Mouse (Mus musculus) myocyte (in vitro differentiated cells): ENCODE results near the gene Tmem220. TPM values are rescaled to one million over a fixed set of nuclear protein-coding genes. Genes with fewer than 3 reads are reported as not detected.

Experiments
- H3K27me3 ChIP-seq: one replicate; pipeline ENCODE4 v1.6.1; 2011; ENCODE audit not compliant: control insufficient read depth, insufficient read depth, insufficient read length
- H3K36me3 ChIP-seq: one replicate; pipeline ENCODE4 v1.6.1; 2011; ENCODE audit not compliant: control insufficient read depth, insufficient read depth
- H3K4me2 ChIP-seq: one replicate; pipeline ENCODE4 v1.6.1; 2011; ENCODE audit warnings: low read depth, control low read depth
- H3K4me3 ChIP-seq: one replicate; pipeline ENCODE4 v1.5.1; 2011; ENCODE audit warnings: mild to moderate bottlenecking, control low read depth, moderate library complexity
- H3K79me2 ChIP-seq: one replicate; pipeline ENCODE4 v1.6.1; 2011; ENCODE audit not compliant: control insufficient read depth, insufficient read depth
- H3ac ChIP-seq: one replicate; pipeline ENCODE4 v1.6.1; 2011; ENCODE audit not compliant: control insufficient read depth, insufficient read length
- CEBPB ChIP-seq: IDR thresholded peaks from 2 replicates; pipeline ENCODE4 v1.6.1; 2011; ENCODE audit warnings: mild to moderate bottlenecking, moderate library complexity; ENCODE audit not compliant: poor library complexity, insufficient read depth, severe bottlenecking
- E2F4 ChIP-seq: IDR thresholded peaks from one replicate; pipeline ENCODE4 v1.6.1; 2011; ENCODE audit warnings: mild to moderate bottlenecking, control low read depth, moderate library complexity; ENCODE audit not compliant: insufficient read depth
- MAX ChIP-seq: IDR thresholded peaks from one replicate; pipeline ENCODE4 v1.6.1; 2011; ENCODE audit warnings: low read depth, mild to moderate bottlenecking, control low read depth
- MYOD1 ChIP-seq, 3 experiments: IDR thresholded peaks; one replicate each; pipeline ENCODE4 v1.6.1; 2011; ENCODE audit warnings: control low read depth in 2 of 3, low read depth in 2 of 3, mild to moderate bottlenecking in 2 of 3, moderate library complexity in 1 of 3; ENCODE audit not compliant: insufficient read length in 2 of 3, control insufficient read depth in 1 of 3
- MYOG ChIP-seq, 3 experiments: IDR thresholded peaks; one replicate each; pipeline ENCODE4 v1.6.1; 2011; ENCODE audit warnings: control low read depth in 2 of 3, low read depth in 2 of 3, mild to moderate bottlenecking in 2 of 3; ENCODE audit not compliant: insufficient read length in 2 of 3, control insufficient read depth in 1 of 3, insufficient read depth in 1 of 3
- POLR2A ChIP-seq: IDR thresholded peaks from one replicate; pipeline ENCODE4 v1.6.1; 2011; ENCODE audit warnings: low read depth, mild to moderate bottlenecking, control low read depth, moderate library complexity; ENCODE audit not compliant: insufficient read length
- POLR2AphosphoS2 ChIP-seq: IDR thresholded peaks from one replicate; pipeline ENCODE4 v1.6.1; 2011; ENCODE audit warnings: low read depth, control low read depth; ENCODE audit not compliant: insufficient read length
- REST ChIP-seq: IDR thresholded peaks from one replicate; pipeline ENCODE4 v1.6.1; 2011; ENCODE audit warnings: mild to moderate bottlenecking, control low read depth, moderate library complexity; ENCODE audit not compliant: insufficient read depth, insufficient read length
- SRF ChIP-seq: IDR thresholded peaks from one replicate; pipeline ENCODE4 v1.6.1; 2011; ENCODE audit warnings: low read depth; ENCODE audit not compliant: control insufficient read depth, insufficient read length
- TCF12 ChIP-seq: IDR thresholded peaks from one replicate; pipeline ENCODE4 v1.6.1; 2011; ENCODE audit warnings: mild to moderate bottlenecking, control low read depth; ENCODE audit not compliant: poor library complexity, insufficient read depth, severe bottlenecking
- TCF3 ChIP-seq: IDR thresholded peaks from one replicate; pipeline ENCODE4 v1.6.1; 2011; ENCODE audit warnings: low read depth, control low read depth; ENCODE audit not compliant: insufficient read length
- USF1 ChIP-seq: IDR thresholded peaks from one replicate; pipeline ENCODE4 v1.6.1; 2011; ENCODE audit warnings: low read depth, mild to moderate bottlenecking, control low read depth, moderate library complexity
- polyA plus RNA-seq: library from polyadenylated mRNA; unstranded; fragments of >200 nt; fragmentation: generic; extraction: Trizol; gene quantifications from one replicate; pipeline ENCODE4 v1.2.1, GENCODE M21; 2012; ENCODE audit warnings: missing spikeins

The Tmem220 gene
- polyA plus RNA-seq, 1 experiment: 0.70 TPM

- Histone ChIP-seq H3K27me3 (no peaks in the 10 kb centered on the region), H3K36me3 (no peaks in the 10 kb centered on the region), H3ac (no peak overlapping the region), H3K4me3 (peak overlapping the region; percentile 39), H3K79me2 (no peaks in the 10 kb centered on the region), H3K4me2 (peak overlapping the region; percentile 99)
- TF ChIP-seq POLR2A: no peak
- TF ChIP-seq POLR2AphosphoS2: no peak
- no peak for TF ChIP-seq MYOD1 (IDR thresholded peaks at IDR 0.05; ENCODE audit: control insufficient read depth in 1 of 3, insufficient read length in 2 of 3, low read depth in 2 of 3)
- TF ChIP-seq SRF: no peak
- TF ChIP-seq CEBPB: no peak
- TF ChIP-seq TCF3: no peak
- TF ChIP-seq E2F4: no peak
- no peak for TF ChIP-seq REST
- no peak for TF ChIP-seq TCF12
- no peak for TF ChIP-seq USF1
- no peak for TF ChIP-seq MYOG (IDR thresholded peaks at IDR 0.05; ENCODE audit: control insufficient read depth in 1 of 3, insufficient read depth in 1 of 3, insufficient read length in 2 of 3, low read depth in 2 of 3)
- no peak for TF ChIP-seq MAX
These were observed 40.5 kb upstream of the Tmem220 start for GRCm38 (mm10) chr11:66984165-66985135.

GRCm38 (mm10) chr11:66985136-66985702 is 39.7 kb upstream of the Tmem220 start:
- TF ChIP-seq MAX: no peak
- Histone ChIP-seq H3K4me3 (peak overlapping the region; percentile 39), H3K79me2 (no peaks in the 10 kb centered on the region), H3ac (no peak overlapping the region), H3K27me3 (no peaks in the 10 kb centered on the region), H3K4me2 (peak overlapping the region; percentile 99), H3K36me3 (no peaks in the 10 kb centered on the region)

GRCm38 (mm10) chr11:66992150-66992549 is 32.8 kb upstream of the Tmem220 start:
- Histone ChIP-seq H3K4me3 (no peak overlapping the region), H3K4me2 (peak overlapping the region; percentile 26), H3K36me3 (no peaks in the 10 kb centered on the region), H3K79me2 (no peaks in the 10 kb centered on the region), H3ac (no peak overlapping the region), H3K27me3 (no peaks in the 10 kb centered on the region)
- TF ChIP-seq MAX (no peak), TCF3 (no peak), SRF (no peak), MYOD1 (IDR thresholded peaks at IDR 0.05; ENCODE audit: control insufficient read depth in 1 of 3, insufficient read length in 2 of 3, low read depth in 2 of 3) (no peak), REST (no peak), TCF12 (no peak), E2F4 (no peak), POLR2AphosphoS2 (no peak), POLR2A (no peak), USF1 (no peak), MYOG (IDR thresholded peaks at IDR 0.05; ENCODE audit: control insufficient read depth in 1 of 3, insufficient read depth in 1 of 3, insufficient read length in 2 of 3, low read depth in 2 of 3) (no peak)

- no peaks in the 10 kb centered on the region for H3K27me3 ChIP-seq
- H3K79me2 ChIP-seq: no peaks in the 10 kb centered on the region
- H3K36me3 ChIP-seq: no peaks in the 10 kb centered on the region
- H3ac ChIP-seq: no peak overlapping the region
- TF ChIP-seq MYOG (IDR thresholded peaks at IDR 0.05; ENCODE audit: control insufficient read depth in 1 of 3, insufficient read depth in 1 of 3, insufficient read length in 2 of 3, low read depth in 2 of 3): no peak
- TF ChIP-seq REST: no peak
- no peak for TF ChIP-seq CEBPB
- TF ChIP-seq POLR2A: no peak
- TF ChIP-seq POLR2AphosphoS2: no peak
- no peak for TF ChIP-seq E2F4
- no peak for TF ChIP-seq TCF3
- TF ChIP-seq SRF: no peak
- no peak for TF ChIP-seq MAX
- TF ChIP-seq TCF12: no peak
- TF ChIP-seq MYOD1 (IDR thresholded peaks at IDR 0.05; ENCODE audit: control insufficient read depth in 1 of 3, insufficient read length in 2 of 3, low read depth in 2 of 3): no peak
- TF ChIP-seq USF1: no peak
- no peak overlapping the region for H3K4me3 ChIP-seq
- H3K4me2 ChIP-seq: no peak overlapping the region
These were observed 31.3 kb upstream of the Tmem220 start for GRCm38 (mm10) chr11:66993674-66994073.

GRCm38 (mm10) chr11:66996446-66996845 is 28.5 kb upstream of the Tmem220 start:
- no peak overlapping the region for H3ac ChIP-seq
- H3K4me2 ChIP-seq: no peak overlapping the region
- H3K36me3 ChIP-seq: no peaks in the 10 kb centered on the region
- H3K4me3 ChIP-seq: no peak overlapping the region
- TF ChIP-seq TCF3 (no peak), E2F4 (no peak), TCF12 (no peak), POLR2A (no peak), SRF (no peak), CEBPB (no peak), REST (no peak), MYOG (IDR thresholded peaks at IDR 0.05; ENCODE audit: control insufficient read depth in 1 of 3, insufficient read depth in 1 of 3, insufficient read length in 2 of 3, low read depth in 2 of 3) (no peak), MAX (no peak), MYOD1 (IDR thresholded peaks at IDR 0.05; ENCODE audit: control insufficient read depth in 1 of 3, insufficient read length in 2 of 3, low read depth in 2 of 3) (no peak), USF1 (no peak), POLR2AphosphoS2 (no peak)
- no peaks in the 10 kb centered on the region for H3K79me2 ChIP-seq
- H3K27me3 ChIP-seq: no peaks in the 10 kb centered on the region
